Mouse (Mus musculus) right cerebral cortex, postnatal 10 days (tissue): ENCODE data around the gene Tab3.

Experiments used
- DNase-seq, 2 experiments: peaks; one replicate each; pipeline ENCODE4 v3.0.0; 2021; ENCODE audit warnings: low spot score in 2 of 2

Gene Tab3

GRCm38 (mm10) chrX:85573532-85574181 lies at the start of gene Tab3:
Gene Tab3, plus strand, starts transcription at chrX:85574022.
- DNase-seq = peak; percentile 94 to 96

- DNase-seq = no peak
Observed at GRCm38 (mm10) chrX:85525545-85525944, 48.3 kb upstream of the Tab3 start.

- no peak for DNase-seq
Observed at GRCm38 (mm10) chrX:85526263-85527019, 47.4 kb upstream of the Tab3 start.

- no peak for DNase-seq
Observed at GRCm38 (mm10) chrX:85558931-85559330, 14.9 kb upstream of the Tab3 start.

GRCm38 (mm10) chrX:85566256-85566655 lies 7.6 kb upstream of the Tab3 start:
- no peak for DNase-seq

GRCm38 (mm10) chrX:85574182-85574541 lies 340 bp downstream of the Tab3 start:
- peak in 1 of 2 experiments; percentile 21 for DNase-seq

- DNase-seq = no peak
Observed at GRCm38 (mm10) chrX:85576310-85576709, 2.5 kb downstream of the Tab3 start.

GRCm38 (mm10) chrX:85580768-85581167 lies 6.9 kb downstream of the Tab3 start:
- DNase-seq = no peak

GRCm38 (mm10) chrX:85582517-85582916 lies 8.7 kb downstream of the Tab3 start:
- DNase-seq = no peak

GRCm38 (mm10) chrX:85585575-85585974 lies 11.8 kb downstream of the Tab3 start:
- no peak for DNase-seq

- no peak for DNase-seq
Observed at GRCm38 (mm10) chrX:85614701-85615100, 40.9 kb downstream of the Tab3 start.

GRCm38 (mm10) chrX:85646204-85646777 lies 72.5 kb downstream of the Tab3 start:
- peak in 1 of 2 experiments; percentile 25 for DNase-seq

- peak; percentile 36 to 67 for DNase-seq
Observed at GRCm38 (mm10) chrX:85676808-85677207, 103.0 kb downstream of the Tab3 start.

GRCm38 (mm10) chrX:85682125-85682524 lies 108.3 kb downstream of the Tab3 start:
- no peak for DNase-seq

- DNase-seq = no peak
Observed at GRCm38 (mm10) chrX:85683723-85684122, 109.9 kb downstream of the Tab3 start.
